Mouse (Mus musculus) forelimb bud, embryonic 11.5 days (tissue): ENCODE measurements at regions not wholly inside any gene's neighbourhood (a gene's known extent, or its start where the extent isn't known, plus 50 kb on each side); places are given as distances from the start of the nearest gene placed in this dataset.
A peak's percentile ranks its signal among the peaks of the same experiment; 100 is the strongest.

Source experiments
- DNase-seq: peaks from one replicate; pipeline ENCODE4 v3.0.0-alpha.2; 2012; ENCODE audit warnings: low read depth, low spot score

DNA sequence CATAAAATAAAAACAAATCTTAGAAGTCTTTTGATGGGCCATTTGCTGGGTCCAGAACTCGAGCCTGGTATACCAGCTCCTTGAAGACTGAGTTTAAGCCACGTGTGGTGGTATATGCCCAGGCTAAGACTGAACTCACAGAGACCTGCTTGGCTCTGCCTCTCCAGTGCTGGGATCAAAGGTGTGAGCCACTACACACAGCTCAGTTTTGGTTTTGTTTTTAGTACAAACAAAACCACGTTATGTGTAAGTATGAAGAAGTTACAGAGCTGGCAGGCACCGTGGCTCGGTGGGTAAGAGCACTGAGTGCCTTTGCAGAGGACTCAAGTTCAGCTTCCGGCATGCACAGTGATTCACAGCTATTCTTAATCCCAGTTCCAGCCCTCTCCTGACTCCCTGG is 75.6 kb downstream of the Wdr5 start:
- no peak for DNase-seq

DNA sequence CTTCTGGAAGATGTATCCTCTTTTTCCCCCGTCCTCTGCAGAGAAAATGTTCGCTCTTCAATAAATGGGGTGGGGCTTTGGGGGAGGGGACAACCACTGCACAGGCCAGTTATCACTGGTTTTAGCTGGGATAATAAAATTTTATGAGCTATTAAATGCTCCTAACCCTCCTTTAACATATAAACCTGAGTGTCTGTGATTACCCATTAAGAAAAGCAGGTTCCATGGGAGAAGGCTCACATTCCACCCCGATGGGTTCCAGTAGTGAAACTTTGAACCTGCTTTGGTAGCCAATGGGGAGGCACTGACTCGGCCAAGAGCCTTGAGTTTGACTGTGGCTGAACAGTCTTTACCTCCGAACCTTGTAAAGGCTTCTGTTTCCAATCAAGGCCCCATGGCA is 76.7 kb downstream of the Wdr5 start:
- peak; percentile 31 for DNase-seq

DNA sequence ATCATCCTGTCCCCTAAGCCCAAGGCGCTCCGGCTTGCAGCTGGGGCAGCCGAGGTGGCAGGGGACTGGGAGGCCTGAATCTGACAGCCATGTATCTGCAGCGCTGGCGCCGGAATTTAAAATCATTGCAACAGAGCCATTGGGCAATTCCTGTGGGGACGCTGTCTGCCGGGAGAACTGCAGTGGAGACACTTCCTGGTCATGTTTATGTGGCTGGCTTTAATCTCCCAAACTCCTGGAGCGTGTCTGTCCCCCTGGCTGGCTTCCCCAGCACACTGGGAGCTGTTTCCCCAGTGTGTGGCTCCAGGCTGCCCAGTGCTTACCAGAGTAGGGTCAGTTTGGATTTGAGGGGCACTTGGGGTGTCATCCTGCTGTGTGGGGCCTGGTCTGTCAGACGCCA is 78.4 kb downstream of the Wdr5 start:
- DNase-seq: no peak

DNA sequence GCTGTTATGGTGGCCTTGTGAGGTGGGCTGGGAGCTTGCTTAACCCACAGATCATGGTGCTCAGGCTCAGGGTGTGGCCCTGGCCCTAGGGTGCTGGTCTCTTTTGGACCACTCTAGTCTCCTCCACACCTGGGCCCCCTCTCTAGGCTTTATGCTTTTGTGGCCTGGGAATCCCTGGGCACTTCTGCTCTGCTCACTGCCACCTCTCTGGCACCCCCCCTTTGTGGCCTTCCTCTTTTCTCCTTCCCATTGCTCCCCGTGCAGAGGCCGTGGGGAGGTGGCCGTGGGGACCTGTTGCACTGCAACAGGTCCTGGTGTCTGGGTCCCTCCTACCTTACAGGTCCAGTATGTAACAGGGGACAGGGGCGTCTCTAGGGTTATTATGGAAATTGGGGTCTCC is 80.3 kb downstream of the Wdr5 start:
- DNase-seq: no peak

DNA sequence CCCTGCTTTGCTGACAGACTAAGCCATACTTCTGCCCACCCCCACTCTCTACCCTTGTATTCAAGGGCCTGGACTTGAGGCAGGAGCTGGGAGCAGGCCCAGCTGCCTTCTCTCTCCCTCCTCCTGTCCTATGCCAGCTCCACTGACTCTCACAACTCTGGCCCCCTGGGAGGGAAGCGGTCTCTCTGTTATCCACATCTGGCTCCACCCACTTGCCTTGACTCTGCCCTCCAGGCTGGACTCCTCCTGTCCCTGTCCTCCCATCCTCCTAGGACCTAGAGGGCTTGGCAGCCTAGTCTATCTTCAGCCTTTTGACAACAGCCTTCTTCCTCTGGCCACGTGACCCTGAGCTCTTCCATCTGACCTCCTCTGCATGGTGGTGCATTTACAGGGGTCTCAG is 80.0 kb upstream of the Rxra start:
- no peak for DNase-seq

DNA sequence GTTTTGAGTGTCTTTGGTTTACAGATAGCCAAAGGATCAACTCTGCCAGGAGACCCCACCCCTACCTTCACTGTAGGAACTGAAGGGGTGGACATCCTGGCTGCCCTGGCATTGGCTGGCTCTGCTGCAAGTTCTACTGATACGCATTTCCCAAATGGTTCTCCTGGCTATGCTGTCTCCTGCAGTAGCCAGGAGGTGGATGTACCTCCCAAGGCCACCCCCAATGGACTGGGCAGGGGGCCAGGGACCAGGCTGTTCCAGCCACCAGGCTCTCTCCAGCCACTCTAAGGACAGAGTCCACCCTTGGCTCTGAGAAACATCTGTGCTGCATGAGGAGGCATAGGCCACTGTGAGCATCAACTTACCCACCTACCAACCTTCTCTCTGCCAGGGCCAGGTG is 79.3 kb upstream of the Rxra start:
- DNase-seq: no peak

DNA sequence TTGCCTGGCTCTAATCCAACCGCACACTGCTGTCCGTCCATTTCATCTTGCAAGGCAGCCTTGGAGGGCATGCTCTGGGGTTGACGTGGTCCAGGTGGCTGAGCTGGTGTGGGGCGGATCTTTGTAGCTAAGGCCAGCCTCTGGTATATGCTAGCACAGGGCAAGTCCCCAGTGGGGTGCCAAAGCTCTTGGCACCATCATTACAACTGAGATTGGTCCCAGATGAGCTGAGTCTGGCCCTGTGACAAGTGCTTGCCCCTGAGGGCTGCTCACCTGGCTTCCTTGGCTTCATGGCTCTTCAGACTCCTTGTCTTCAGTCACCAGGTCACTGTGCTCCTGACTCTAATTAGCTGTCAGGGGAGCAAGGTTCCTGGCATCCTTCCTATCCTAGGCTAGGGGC is 78.3 kb upstream of the Rxra start:
- DNase-seq: no peak

DNA sequence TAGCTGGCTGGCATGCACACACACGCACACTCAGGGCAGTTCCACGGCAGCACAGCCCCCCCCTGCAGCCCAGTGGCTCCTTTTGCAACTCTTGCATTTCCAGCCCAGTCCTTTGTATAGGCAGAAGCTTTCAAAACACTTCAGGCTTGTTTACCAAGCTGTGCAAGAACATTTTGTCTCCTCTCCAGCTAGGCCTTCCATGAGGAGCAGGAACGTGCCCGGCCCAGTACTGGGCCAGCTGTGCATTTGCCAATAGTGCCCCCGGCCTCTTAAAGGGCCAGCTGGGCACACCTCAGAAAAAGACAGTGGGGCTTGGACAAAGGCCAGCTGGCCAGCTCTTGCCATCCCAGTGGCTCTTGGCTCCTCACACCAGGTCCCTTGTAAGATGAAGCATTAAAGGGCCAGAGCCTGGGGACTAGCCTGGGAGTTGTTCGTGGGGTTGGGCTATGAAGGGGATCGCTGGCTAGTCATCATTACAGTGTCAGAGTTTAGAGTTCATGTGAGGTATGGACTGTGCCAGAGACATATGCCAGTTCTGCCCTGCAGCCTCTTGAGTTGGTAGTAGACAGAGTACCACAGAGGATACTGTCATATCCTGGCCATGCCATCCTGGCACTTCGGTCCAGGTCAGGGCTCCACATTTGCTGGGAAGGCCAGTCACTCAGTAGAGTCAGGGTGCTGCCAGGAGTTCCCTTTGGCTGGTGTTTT is 77.0 kb upstream of the Rxra start:
- DNase-seq: no peak

DNA sequence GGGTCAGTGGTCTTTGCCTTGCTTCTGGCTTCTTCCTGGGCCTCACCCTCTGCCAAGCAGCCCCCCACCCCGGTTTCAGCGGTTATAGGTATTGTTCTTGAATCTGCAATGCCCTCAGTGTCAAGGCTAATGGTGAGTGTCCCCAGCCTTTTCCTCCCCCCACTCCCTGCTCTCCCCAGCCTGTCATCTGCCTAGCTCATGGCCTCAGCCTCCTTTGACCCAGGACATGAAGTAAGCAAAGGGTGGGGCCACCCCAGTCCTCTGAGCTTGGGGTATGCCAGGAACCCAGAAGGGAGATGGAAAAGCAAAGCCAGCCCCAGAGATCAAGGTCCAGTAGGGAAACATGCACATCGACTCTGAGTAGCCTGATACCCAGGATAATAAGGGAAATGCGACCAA is 76.5 kb upstream of the Rxra start:
- no peak for DNase-seq

DNA sequence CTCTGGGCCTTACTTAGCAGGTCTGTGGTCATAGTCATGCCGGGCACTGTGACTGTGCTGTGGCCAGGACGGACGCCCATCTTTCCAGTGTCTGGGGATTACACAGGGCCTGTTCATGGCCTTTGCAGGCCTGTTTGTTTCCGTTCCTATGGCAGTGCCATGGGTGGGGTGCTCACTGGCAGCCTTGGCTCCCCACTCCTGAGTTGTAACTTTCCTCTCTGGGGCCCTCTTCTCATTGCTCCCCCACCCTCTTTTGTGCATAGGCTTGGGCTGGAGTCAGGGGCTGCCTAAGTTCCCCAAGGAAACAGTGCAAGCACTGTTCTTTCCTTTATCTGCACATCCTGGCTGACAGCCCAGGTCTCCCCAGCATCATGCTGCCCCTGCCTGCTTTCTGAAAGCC is 72.9 kb upstream of the Rxra start:
- no peak for DNase-seq

DNA sequence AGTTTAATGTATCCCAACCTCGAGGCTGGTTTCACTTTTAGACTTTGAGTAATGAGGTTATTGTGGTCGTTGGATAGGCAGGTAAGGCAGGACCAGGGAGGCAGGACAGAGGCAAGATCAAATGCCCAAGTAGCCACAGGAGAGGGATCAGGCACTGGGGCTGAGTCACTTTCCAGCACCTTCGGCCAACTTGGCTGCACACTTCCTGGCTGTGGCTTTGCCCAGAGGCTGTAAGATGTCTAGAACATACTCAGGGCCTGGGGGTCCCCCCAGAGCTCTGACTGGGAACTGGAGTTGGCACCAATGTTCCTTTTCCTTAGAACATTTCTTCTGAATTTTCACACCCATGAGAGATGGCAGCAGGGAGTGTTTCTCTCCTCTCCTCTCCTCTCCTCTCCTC is 71.7 kb upstream of the Rxra start:
- DNase-seq: no peak

DNA sequence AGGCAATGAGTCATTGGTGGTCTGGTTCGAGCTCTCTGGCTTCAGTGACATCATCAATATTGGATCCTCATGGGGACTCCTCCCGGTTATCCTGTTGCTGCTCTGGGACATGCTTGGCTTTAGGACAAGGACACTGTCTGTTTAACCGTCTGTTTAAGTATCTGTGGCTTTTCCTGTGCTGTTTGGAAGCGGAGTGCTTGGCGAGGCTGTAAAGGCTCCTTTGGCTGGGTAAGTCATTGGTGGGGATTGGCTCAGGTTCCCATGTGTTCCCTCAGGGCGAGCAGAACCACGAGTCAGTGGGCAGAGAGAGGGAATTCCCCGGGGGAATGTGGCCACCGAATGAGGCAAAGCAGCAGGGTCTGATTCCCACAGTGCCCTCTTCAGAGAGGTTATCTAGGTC is 69.4 kb upstream of the Rxra start:
- DNase-seq: no peak

DNA sequence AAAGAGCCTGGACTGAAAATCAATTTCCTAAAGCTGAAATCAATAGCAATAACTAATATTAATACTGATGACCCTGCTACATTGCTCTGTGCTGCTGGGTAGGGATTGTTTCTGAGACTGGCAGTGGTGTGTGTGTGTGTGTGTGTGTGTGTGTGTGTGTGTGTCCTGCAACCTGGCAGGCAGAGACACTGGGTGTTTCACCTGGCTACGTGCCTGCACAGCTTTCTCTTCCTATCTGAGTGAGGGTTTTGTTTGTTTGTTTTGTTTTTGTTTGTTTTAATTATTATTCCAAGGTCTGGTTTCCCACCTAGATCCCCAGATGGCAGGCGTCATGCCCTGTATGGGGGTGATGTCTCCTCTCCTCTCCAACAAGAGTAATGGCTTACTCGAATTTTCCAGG is 54.5 kb upstream of the Rxra start:
- no peak for DNase-seq

DNA sequence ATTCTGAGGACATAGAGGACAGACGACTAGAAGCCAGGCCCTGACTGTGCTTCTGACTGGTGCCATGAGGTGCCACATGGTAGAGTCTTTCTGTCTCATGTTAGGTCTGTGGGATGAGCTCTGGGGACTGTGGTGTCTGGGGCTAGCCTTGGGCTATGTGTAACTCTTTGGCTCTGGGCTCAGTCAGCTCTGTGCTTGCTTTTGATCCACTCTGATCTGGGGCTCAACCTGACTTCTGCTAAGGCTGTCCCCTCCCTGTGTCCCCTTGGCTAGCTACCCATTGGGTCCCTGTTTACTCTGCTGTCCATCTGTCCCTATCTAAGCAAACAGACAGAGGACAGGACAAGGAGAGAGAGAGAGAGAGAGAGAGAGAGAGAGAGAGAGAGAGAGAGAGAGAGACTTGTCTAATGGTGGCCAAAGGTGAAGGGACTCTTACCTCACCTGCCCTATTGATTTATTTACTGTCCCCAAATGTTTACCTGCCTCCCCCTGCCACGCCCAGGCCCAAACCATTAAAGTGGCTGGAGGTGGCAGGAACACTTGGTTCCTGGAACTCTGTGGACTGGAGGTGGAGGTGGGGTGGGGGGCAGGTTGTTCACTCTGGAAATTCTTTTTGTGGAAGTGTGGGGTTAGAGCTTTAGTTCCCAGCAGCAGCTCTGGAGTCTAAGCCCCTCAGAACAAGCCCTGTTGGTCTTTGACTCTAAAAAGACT is 51.4 kb upstream of the Rxra start:
- no peak for DNase-seq
